Mouse (Mus musculus) kidney, embryonic 16.5 days (tissue): ENCODE results near the gene Rilpl1. TPM values are rescaled to one million over a fixed set of nuclear protein-coding genes. Genes with fewer than 3 reads are reported as not detected.
"Not testable (repeated sequence)": the region's sequence is repeated elsewhere in the genome, so short reads cannot be mapped to it uniquely, and the experiment has no call there.

Experiments
- ATAC-seq: fragments of 200-750 bp; cut with Nextera tagmentation; 2 replicates; pipeline ENCODE4 v1.8.0; 2017; ENCODE audit warnings: moderate TSS enrichment; ENCODE audit not compliant: low FRiP score, low TSS enrichment
- H3K27ac ChIP-seq: fragments of 300-500 bp; sonication (generic); 2 replicates; pipeline ENCODE4 v1.5.1; 2014; ENCODE audit warnings: low read length
- H3K27me3 ChIP-seq: fragments of 300-500 bp; sonication (generic); 2 replicates; pipeline ENCODE4 v1.6.1; 2014; ENCODE audit warnings: low read length, control low read depth, mixed read lengths; ENCODE audit not compliant: insufficient read depth
- H3K36me3 ChIP-seq: fragments of 300-500 bp; sonication (generic); 2 replicates; pipeline ENCODE4 v1.6.1; 2014; ENCODE audit warnings: low read length, control low read depth, mixed read lengths; ENCODE audit not compliant: insufficient read depth
- H3K4me1 ChIP-seq: fragments of 300-500 bp; sonication (generic); 2 replicates; pipeline ENCODE4 v1.6.1; 2014; ENCODE audit warnings: low read length, control low read depth, mixed read lengths; ENCODE audit not compliant: insufficient read depth
- H3K4me2 ChIP-seq: fragments of 300-500 bp; sonication (generic); replicated peaks from 2 replicates; pipeline ENCODE4 v1.6.1; 2014; ENCODE audit warnings: low read depth, low read length
- H3K4me3 ChIP-seq: fragments of 300-500 bp; sonication (generic); 2 replicates; pipeline ENCODE4 v1.5.1; 2014; ENCODE audit warnings: mild to moderate bottlenecking, low read length
- H3K9ac ChIP-seq: fragments of 300-500 bp; sonication (generic); replicated peaks from 2 replicates; pipeline ENCODE4 v1.6.1; 2014; ENCODE audit warnings: low read length
- H3K9me3 ChIP-seq: fragments of 300-500 bp; sonication (generic); 2 replicates; pipeline ENCODE4 v1.6.1; 2016; ENCODE audit warnings: low read length, control low read depth
- WGBS: fragments of 180-500 bp; shearing (Covaris S2); extraction: QIAGEN DNeasy Blood & Tissue Kit; methylation state at CpG from one replicate; pipeline ENCODE4 v1.1.7; 2014; 5-methylcytosine and 5-hydroxymethylcytosine counted together
- polyA plus RNA-seq: library from polyadenylated mRNA; unstranded; fragments of >200 nt; fragmentation: Nextera tagmentation; extraction: Ambion mirVana; gene quantifications from 2 replicates; pipeline ENCODE4 v1.2.1, GENCODE M21; 2015

Gene Rilpl1
- polyA plus RNA-seq, 1 experiment from 2014 or later: 21.7 TPM

GRCm38 (mm10) chr5:124515789-124516188 lies 15.4 kb downstream of the Rilpl1 start:
- ATAC-seq: no peak
- peaks cover 57% of the 10 kb centered on the region for H3K36me3 ChIP-seq
- WGBS: 72% methylated on average over 5 of the region's 5 CpGs

GRCm38 (mm10) chr5:124510536-124511050 lies 20.6 kb downstream of the Rilpl1 start:
- peaks cover 14% of the 10 kb centered on the region for H3K4me1 ChIP-seq
- H3K4me2 ChIP-seq: no peak overlapping the region
- H3K9ac ChIP-seq: no peak overlapping the region
- WGBS: 93% methylated on average over 10 of the region's 10 CpGs
- no peak overlapping the region for H3K27ac ChIP-seq
- H3K4me3 ChIP-seq: no peak overlapping the region
- H3K9me3 ChIP-seq: no peaks in the 10 kb centered on the region
- peaks cover 36% of the 10 kb centered on the region for H3K36me3 ChIP-seq
- H3K27me3 ChIP-seq: no peaks in the 10 kb centered on the region
- ATAC-seq: no peak

More at GRCm38 (mm10) chr5:124515789-124516188, 15.4 kb downstream of the Rilpl1 start:
- H3K4me3 ChIP-seq: no peak overlapping the region
- H3K27me3 ChIP-seq: no peaks in the 10 kb centered on the region
- no peak overlapping the region for H3K9ac ChIP-seq
- H3K4me1 ChIP-seq: no peaks in the 10 kb centered on the region
- no peaks in the 10 kb centered on the region for H3K9me3 ChIP-seq
- no peak overlapping the region for H3K4me2 ChIP-seq
- no peak overlapping the region for H3K27ac ChIP-seq

- no peak overlapping the region for H3K9ac ChIP-seq
- H3K4me3 ChIP-seq: no peak overlapping the region
- no peaks in the 10 kb centered on the region for H3K27me3 ChIP-seq
- peaks cover 14% of the 10 kb centered on the region for H3K4me1 ChIP-seq
- H3K36me3 ChIP-seq: peaks cover 38% of the 10 kb centered on the region
- H3K4me2 ChIP-seq: no peak overlapping the region
- ATAC-seq: peak; percentile 47; the same call in 1 of the 2 replicates
- no peaks in the 10 kb centered on the region for H3K9me3 ChIP-seq
- no peak overlapping the region for H3K27ac ChIP-seq
- WGBS: 64% methylated on average over 12 of the region's 12 CpGs
Observed at GRCm38 (mm10) chr5:124509742-124510237, 21.4 kb downstream of the Rilpl1 start.

GRCm38 (mm10) chr5:124509200-124509599 lies 22.0 kb downstream of the Rilpl1 start:
- Histone ChIP-seq H3K4me3 (no peak overlapping the region), H3K4me2 (no peak overlapping the region)
- no peak for ATAC-seq

GRCm38 (mm10) chr5:124506731-124507359 lies 24.3 kb downstream of the Rilpl1 start:
- ATAC-seq: peak; percentile 50
- Histone ChIP-seq H3K9ac (0 out of 2 replicates have a peak overlapping the region, but pooled peaks have one; percentile 16), H3K27ac (no peak overlapping the region), H3K4me2 (no peak overlapping the region), H3K9me3 (no peaks in the 10 kb centered on the region), H3K4me3 (no peak overlapping the region), H3K4me1 (peaks cover 14% of the 10 kb centered on the region), H3K27me3 (no peaks in the 10 kb centered on the region), H3K36me3 (peaks cover 36% of the 10 kb centered on the region)
- 39% methylated on average over 10 of the region's 10 CpGs for WGBS

More at GRCm38 (mm10) chr5:124509200-124509599, 22.0 kb downstream of the Rilpl1 start:
- no peak overlapping the region for H3K9ac ChIP-seq
- H3K27ac ChIP-seq: no peak overlapping the region
- peaks cover 35% of the 10 kb centered on the region for H3K36me3 ChIP-seq
- no peaks in the 10 kb centered on the region for H3K9me3 ChIP-seq
- WGBS: 86% methylated on average over 6 of the region's 6 CpGs
- no peaks in the 10 kb centered on the region for H3K27me3 ChIP-seq
- peaks cover 14% of the 10 kb centered on the region for H3K4me1 ChIP-seq

GRCm38 (mm10) chr5:124505235-124505634 lies 26.0 kb downstream of the Rilpl1 start:
- Histone ChIP-seq H3K27ac (no peak overlapping the region), H3K4me2 (no peak overlapping the region), H3K27me3 (no peaks in the 10 kb centered on the region), H3K9me3 (no peaks in the 10 kb centered on the region), H3K4me3 (no peak overlapping the region), H3K4me1 (peaks cover 11% of the 10 kb centered on the region), H3K36me3 (peaks cover 40% of the 10 kb centered on the region), H3K9ac (no peak overlapping the region)
- WGBS: 88% methylated on average over 4 of the region's 4 CpGs
- no peak for ATAC-seq

GRCm38 (mm10) chr5:124503742-124504141 lies 27.4 kb downstream of the Rilpl1 start:
- no peak for ATAC-seq
- Histone ChIP-seq H3K4me1 (peaks cover 12% of the 10 kb centered on the region), H3K4me2 (no peak overlapping the region), H3K27ac (no peak overlapping the region), H3K9ac (no peak overlapping the region), H3K36me3 (peaks cover 40% of the 10 kb centered on the region), H3K9me3 (no peaks in the 10 kb centered on the region), H3K27me3 (no peaks in the 10 kb centered on the region), H3K4me3 (no peak overlapping the region)
- WGBS: 47% methylated on average over 14 of the region's 14 CpGs

- no peaks in the 10 kb centered on the region for H3K9me3 ChIP-seq
- H3K4me1 ChIP-seq: peaks cover 7% of the 10 kb centered on the region; the same call in 1 of the 2 replicates
- H3K4me2 ChIP-seq: no peak overlapping the region
- H3K36me3 ChIP-seq: peaks cover 40% of the 10 kb centered on the region
- 88% methylated on average over 10 of the region's 10 CpGs for WGBS
- H3K9ac ChIP-seq: no peak overlapping the region
- no peak for ATAC-seq
- H3K27me3 ChIP-seq: no peaks in the 10 kb centered on the region
- no peak overlapping the region for H3K27ac ChIP-seq
- no peak overlapping the region for H3K4me3 ChIP-seq
Observed at GRCm38 (mm10) chr5:124501541-124501940, 29.6 kb downstream of the Rilpl1 start.

GRCm38 (mm10) chr5:124500573-124500972 lies 30.6 kb downstream of the Rilpl1 start:
- Histone ChIP-seq H3K27me3 (no peaks in the 10 kb centered on the region), H3K36me3 (peaks cover 43% of the 10 kb centered on the region), H3K9me3 (no peaks in the 10 kb centered on the region), H3K9ac (no peak overlapping the region), H3K4me2 (no peak overlapping the region), H3K4me1 (peaks cover 7% of the 10 kb centered on the region; the same call in 1 of the 2 replicates), H3K27ac (no peak overlapping the region), H3K4me3 (no peak overlapping the region)
- ATAC-seq: no peak
- WGBS: 89% methylated on average over 3 of the region's 3 CpGs

GRCm38 (mm10) chr5:124500037-124500436 lies 31.2 kb downstream of the Rilpl1 start:
- H3K27ac ChIP-seq, H3K4me2 ChIP-seq, H3K27me3 ChIP-seq, ATAC-seq, H3K9me3 ChIP-seq, H3K4me1 ChIP-seq, H3K4me3 ChIP-seq, H3K9ac ChIP-seq: not testable (repeated sequence)
- peaks cover 40% of the 10 kb centered on the region for H3K36me3 ChIP-seq
- 85% methylated on average over 2 of the region's 4 CpGs for WGBS
